Mouse (Mus musculus) CD4-positive, CD25-positive, alpha-beta regulatory T cell, adult 9 weeks (primary cell): ENCODE results near the gene 4931408C20Rik. TPM values are rescaled to one million over a fixed set of nuclear protein-coding genes. Genes with fewer than 3 reads are reported as not detected.

Source experiments
- polyA plus RNA-seq: library from polyadenylated mRNA; unstranded; fragments of 100-300 nt; shearing (Covaris generic); gene quantifications from one replicate; pipeline ENCODE4 v1.2.1, GENCODE M21; 2017

4931408C20Rik gene
- polyA plus RNA-seq: not detected

GRCm38 (mm10) chr1:26686842-26687760, at the start of gene 4931408C20Rik:
4931408C20Rik (minus strand) TSS chr1:26687460.

